Mouse (Mus musculus): ENCODE results near the gene Pym1.

The Pym1 gene

DNA sequence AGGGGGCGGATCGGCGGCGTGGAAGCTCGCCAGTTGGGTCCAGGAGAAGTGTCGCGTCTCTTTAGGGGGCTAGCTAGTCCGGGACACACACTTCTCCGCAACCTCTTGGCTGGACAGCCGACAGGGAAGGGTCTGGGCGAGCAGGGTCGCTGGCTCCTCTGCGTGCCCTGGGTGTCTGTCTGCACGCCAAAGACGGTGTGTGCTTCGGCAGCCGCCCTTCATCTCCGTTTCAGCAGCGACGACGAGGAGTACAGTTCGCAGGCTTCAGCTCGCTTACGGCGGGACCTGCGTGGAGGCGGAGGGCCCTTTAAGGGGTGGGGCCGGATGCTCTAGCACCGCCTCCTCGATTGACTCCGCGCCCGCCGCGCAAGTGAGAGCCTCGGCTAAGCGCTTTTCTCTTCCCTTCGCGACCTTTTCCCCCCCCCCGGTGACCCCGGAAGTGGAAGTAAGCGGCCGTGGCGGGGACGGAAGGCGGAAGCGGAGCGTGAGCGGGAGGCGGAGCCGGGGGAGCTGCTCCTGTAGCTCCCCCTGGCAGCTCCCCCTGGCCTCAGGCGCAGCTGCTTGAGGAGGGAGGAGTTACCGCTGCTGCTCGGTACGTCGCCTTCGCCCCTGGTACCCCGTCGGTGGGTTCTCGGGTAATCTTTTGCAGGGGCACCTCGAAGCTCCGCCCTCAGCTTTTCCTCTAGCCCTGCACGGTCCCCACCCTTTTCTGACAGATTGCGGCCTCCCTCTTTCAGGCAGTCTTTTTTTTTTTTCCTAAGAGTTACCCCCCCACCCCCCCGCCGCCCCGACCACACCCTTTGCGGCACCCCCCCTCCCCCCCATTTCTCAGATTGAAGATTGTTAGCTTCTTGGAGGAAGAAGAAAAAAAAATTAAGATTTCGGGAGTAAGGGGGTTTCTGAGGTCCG lies 57.7 kb downstream of the Pym1 start:
- peak; percentile 94 for DNase-seq (ENCODE audit: low spot score)

DNA sequence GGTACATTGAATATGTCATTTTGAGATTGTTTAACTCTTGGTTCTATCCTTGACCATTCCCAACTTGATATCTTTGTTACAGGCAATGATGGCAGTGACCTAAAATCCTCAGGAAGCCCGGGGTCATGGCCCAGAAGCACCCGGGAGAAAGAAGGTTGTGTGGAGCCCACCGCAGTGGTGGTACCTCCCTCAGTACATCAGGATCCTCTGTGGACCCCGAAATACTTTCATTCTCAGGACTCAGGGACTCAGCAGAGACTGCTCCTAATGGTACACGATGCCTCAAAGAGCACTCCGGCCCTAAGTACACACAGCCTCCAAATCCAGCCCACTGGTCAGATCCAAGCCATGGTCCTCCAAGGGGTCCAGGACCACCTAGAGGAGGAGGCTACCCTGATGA lies 58.4 kb downstream of the Pym1 start:
- DNase-seq (ENCODE audit: low spot score), result no peak

DNA sequence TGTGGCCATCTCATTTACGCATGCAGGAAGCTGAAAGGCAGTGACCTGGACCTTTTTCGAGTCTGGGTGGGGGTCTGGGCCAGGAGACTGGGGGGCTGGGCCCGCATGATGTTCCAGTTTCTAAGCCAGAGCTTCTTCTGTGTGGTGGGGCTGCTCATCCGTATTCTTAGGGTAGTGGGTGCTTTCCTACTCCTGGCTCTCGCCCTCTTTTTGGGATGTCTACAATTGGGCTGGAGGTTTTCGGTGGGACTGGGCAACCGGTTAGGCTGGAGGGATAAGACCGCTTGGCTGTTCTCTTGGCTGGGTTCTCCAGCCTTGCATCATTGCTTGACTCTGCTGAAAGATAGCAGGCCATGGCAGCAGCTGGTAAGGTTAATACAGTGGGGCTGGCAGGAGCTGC lies 59.3 kb downstream of the Pym1 start:
- no peak for DNase-seq (ENCODE audit: low spot score)
